Mouse (Mus musculus) hindbrain, embryonic 16.5 days (tissue): ENCODE results near the gene Alk. TPM values are rescaled to one million over a fixed set of nuclear protein-coding genes. Genes with fewer than 3 reads are reported as not detected.

Experiments
- polyA plus RNA-seq: library from polyadenylated mRNA; unstranded; fragments of >200 nt; fragmentation: Nextera tagmentation; extraction: Ambion mirVana; gene quantifications from 2 replicates; pipeline ENCODE4 v1.2.1, GENCODE M21; 2015

Gene Alk
- polyA plus RNA-seq, 1 experiment from 2014 or later, result 6.4 TPM

Other genes with a start within 250 kb of the Alk start
- gene Ypel5, start 231.8 kb upstream of the Alk start, polyA plus RNA-seq, result 107 and 108 TPM in 2 replicates